Mouse (Mus musculus): ENCODE results near the gene Acss2. TPM values are rescaled to one million over a fixed set of nuclear protein-coding genes. Genes with fewer than 3 reads are reported as not detected.
"Not testable (repeated sequence)": the region's sequence is repeated elsewhere in the genome, so short reads cannot be mapped to it uniquely, and the experiment has no call there.

The Acss2 gene
- polyA plus RNA-seq, 2 experiments = 13.3 to 15.0 TPM

DNA sequence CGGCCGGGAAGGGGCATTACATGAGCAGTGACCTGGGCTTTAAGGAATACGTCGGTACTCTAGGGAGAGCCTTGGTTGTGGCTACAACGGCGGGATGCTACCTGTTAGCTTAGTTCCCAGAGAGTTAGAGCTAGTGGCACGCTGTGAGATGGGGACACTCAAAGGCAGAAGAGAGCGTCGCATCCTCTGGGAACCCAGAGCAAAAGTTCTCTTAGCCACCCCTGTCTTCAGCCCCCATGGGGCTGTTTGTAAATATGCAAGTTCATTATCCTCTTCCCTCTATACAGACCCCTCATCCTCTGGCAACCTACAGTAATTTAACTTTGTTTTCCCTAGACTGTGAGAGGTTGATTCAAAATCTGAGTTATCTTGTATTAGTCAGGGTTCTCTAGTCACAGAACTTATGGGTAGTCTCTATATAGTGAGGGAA lies 75.1 kb downstream of the Acss2 start:
- TF ChIP-seq POLR2A (IDR thresholded peaks at IDR 0.05; ENCODE audit: borderline replicate concordance, extremely low read depth, insufficient read depth, insufficient read length) = no peak; the same call in 1 of the 2 replicates
- Histone ChIP-seq H3K4me1 (ENCODE audit: control insufficient read depth, insufficient read depth, low read length) (peaks cover 9% of the 10 kb centered on the region), H3K9ac (ENCODE audit: low read depth, low read length, severe bottlenecking) (peak overlapping the region; percentile 77), H3K27ac (replicated peaks; ENCODE audit: low read depth, low read length) (no peak overlapping the region), H3K36me3 (ENCODE audit: control insufficient read depth, insufficient read depth, low read length) (no peaks in the 10 kb centered on the region), H3K9me3 (ENCODE audit: control insufficient read depth, low read length) (no peaks in the 10 kb centered on the region), H3K4me2 (replicated peaks; ENCODE audit: low read depth, low read length, severe bottlenecking) (peak overlapping the region; percentile 69), H3K4me3 (replicated peaks; ENCODE audit: low read length) (peak overlapping the region; percentile 57), H3K27me3 (ENCODE audit: control insufficient read depth, insufficient read depth, low read length) (no peaks in the 10 kb centered on the region)
- DNase-seq (ENCODE audit: low spot score) (no peak), ATAC-seq (ENCODE audit: low FRiP score, low read depth) (no peak)
- WGBS = under 1% methylated on average over 9 of the region's 9 CpGs

DNA sequence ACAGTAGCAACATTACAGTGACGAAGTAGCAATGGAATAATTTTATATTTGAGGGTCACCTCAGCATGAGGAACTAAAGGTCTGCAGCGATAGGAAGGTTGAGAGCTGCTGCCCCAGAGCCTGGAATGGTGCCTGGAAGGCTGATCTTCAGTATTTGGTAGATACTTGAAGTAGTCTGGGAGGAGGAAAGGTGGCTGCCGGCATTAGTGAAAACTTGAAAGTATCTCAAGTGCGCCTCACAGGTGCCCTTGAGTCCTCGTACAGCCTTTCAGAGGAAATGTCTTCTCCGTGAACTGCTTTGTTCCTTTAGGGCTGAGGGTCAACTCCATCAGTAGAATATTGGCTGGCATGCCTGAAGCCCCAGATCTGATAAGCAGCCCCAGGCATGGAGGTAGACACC lies 77.8 kb downstream of the Acss2 start:
- Histone ChIP-seq H3K4me2 (replicated peaks; ENCODE audit: low read depth, low read length, severe bottlenecking) (no peak overlapping the region), H3K27me3 (ENCODE audit: control insufficient read depth, insufficient read depth, low read length) (no peaks in the 10 kb centered on the region), H3K36me3 (ENCODE audit: control insufficient read depth, insufficient read depth, low read length) (no peaks in the 10 kb centered on the region), H3K9ac (ENCODE audit: low read depth, low read length, severe bottlenecking) (no peak overlapping the region), H3K4me3 (replicated peaks; ENCODE audit: low read length) (no peak overlapping the region), H3K9me3 (ENCODE audit: control insufficient read depth, low read length) (no peaks in the 10 kb centered on the region), H3K27ac (replicated peaks; ENCODE audit: low read depth, low read length) (no peak overlapping the region), H3K4me1 (ENCODE audit: control insufficient read depth, insufficient read depth, low read length) (peaks cover 9% of the 10 kb centered on the region)
- no peak for ATAC-seq (ENCODE audit: low FRiP score, low read depth)
- no peak for TF ChIP-seq POLR2A (IDR thresholded peaks at IDR 0.05; ENCODE audit: borderline replicate concordance, extremely low read depth, insufficient read depth, insufficient read length)
- DNase-seq (ENCODE audit: low spot score) = no peak
- 85% methylated on average over 6 of the region's 6 CpGs for WGBS

- 64% methylated on average over 3 of the region's 3 CpGs for WGBS
- ATAC-seq (ENCODE audit: low FRiP score, low read depth) (no peak), DNase-seq (ENCODE audit: low spot score) (no peak)
- no peaks in the 10 kb centered on the region for H3K9me3 ChIP-seq (ENCODE audit: control insufficient read depth, low read length)
- no peak for TF ChIP-seq POLR2A (IDR thresholded peaks at IDR 0.05; ENCODE audit: borderline replicate concordance, extremely low read depth, insufficient read depth, insufficient read length)
- no peak overlapping the region for H3K4me2 ChIP-seq (replicated peaks; ENCODE audit: low read depth, low read length, severe bottlenecking)
- no peak overlapping the region for H3K27ac ChIP-seq (replicated peaks; ENCODE audit: low read depth, low read length)
- no peaks in the 10 kb centered on the region for H3K36me3 ChIP-seq (ENCODE audit: control insufficient read depth, insufficient read depth, low read length)
- H3K4me1 ChIP-seq (ENCODE audit: control insufficient read depth, insufficient read depth, low read length) = no peaks in the 10 kb centered on the region
- H3K9ac ChIP-seq (ENCODE audit: low read depth, low read length, severe bottlenecking) = no peak overlapping the region
- no peaks in the 10 kb centered on the region for H3K27me3 ChIP-seq (ENCODE audit: control insufficient read depth, insufficient read depth, low read length)
- no peak overlapping the region for H3K4me3 ChIP-seq (replicated peaks; ENCODE audit: low read length)
Observed at GRCm38 (mm10) chr2:155603707-155604106, 86.0 kb downstream of the Acss2 start.

GRCm38 (mm10) chr2:155604560-155605235 lies 87.0 kb downstream of the Acss2 start:
- no peak overlapping the region for H3K4me2 ChIP-seq (replicated peaks; ENCODE audit: low read depth, low read length, severe bottlenecking)
- no peak for TF ChIP-seq POLR2A (IDR thresholded peaks at IDR 0.05; ENCODE audit: borderline replicate concordance, extremely low read depth, insufficient read depth, insufficient read length)
- no peaks in the 10 kb centered on the region for H3K4me1 ChIP-seq (ENCODE audit: control insufficient read depth, insufficient read depth, low read length)
- no peak overlapping the region for H3K4me3 ChIP-seq (replicated peaks; ENCODE audit: low read length)
- H3K27ac ChIP-seq (replicated peaks; ENCODE audit: low read depth, low read length) = no peak overlapping the region
- no peaks in the 10 kb centered on the region for H3K9me3 ChIP-seq (ENCODE audit: control insufficient read depth, low read length)
- ATAC-seq (ENCODE audit: low FRiP score, low read depth) = no peak
- 27% methylated on average over 10 of the region's 10 CpGs for WGBS
- H3K27me3 ChIP-seq (ENCODE audit: control insufficient read depth, insufficient read depth, low read length) = no peaks in the 10 kb centered on the region
- DNase-seq (ENCODE audit: low spot score) = no peak
- H3K9ac ChIP-seq (ENCODE audit: low read depth, low read length, severe bottlenecking) = no peak overlapping the region
- H3K36me3 ChIP-seq (ENCODE audit: control insufficient read depth, insufficient read depth, low read length) = no peaks in the 10 kb centered on the region

DNA sequence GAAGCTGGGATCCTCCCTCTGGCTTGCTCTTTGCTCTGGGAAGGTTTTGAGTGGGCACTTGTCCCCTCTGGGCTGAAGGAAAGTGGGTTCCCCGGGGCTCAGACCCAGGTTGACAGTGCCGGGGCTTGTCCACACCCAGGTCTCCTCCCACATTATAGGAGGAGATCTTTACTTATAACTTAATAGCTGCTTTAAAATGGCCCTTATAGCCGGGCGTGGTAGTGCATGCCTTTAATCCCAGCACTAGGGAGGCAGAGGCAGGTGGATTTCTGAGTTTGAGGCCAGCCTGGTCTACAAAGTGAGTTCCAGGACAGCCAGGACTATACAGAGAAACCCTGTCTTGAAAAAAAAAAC lies 87.5 kb downstream of the Acss2 start:
- 71% methylated on average over 4 of the region's 4 CpGs for WGBS
- H3K27ac ChIP-seq (replicated peaks; ENCODE audit: low read depth, low read length); H3K4me2 ChIP-seq (replicated peaks; ENCODE audit: low read depth, low read length, severe bottlenecking); H3K27me3 ChIP-seq (ENCODE audit: control insufficient read depth, insufficient read depth, low read length); H3K9ac ChIP-seq (ENCODE audit: low read depth, low read length, severe bottlenecking); DNase-seq (ENCODE audit: low spot score); H3K36me3 ChIP-seq (ENCODE audit: control insufficient read depth, insufficient read depth, low read length); H3K4me1 ChIP-seq (ENCODE audit: control insufficient read depth, insufficient read depth, low read length); H3K9me3 ChIP-seq (ENCODE audit: control insufficient read depth, low read length); H3K4me3 ChIP-seq (replicated peaks; ENCODE audit: low read length); ATAC-seq (ENCODE audit: low FRiP score, low read depth): not testable (repeated sequence)

GRCm38 (mm10) chr2:155606360-155606759 lies 88.6 kb downstream of the Acss2 start:
- Histone ChIP-seq H3K36me3 (ENCODE audit: control insufficient read depth, insufficient read depth, low read length) (no peaks in the 10 kb centered on the region), H3K9me3 (ENCODE audit: control insufficient read depth, low read length) (no peaks in the 10 kb centered on the region), H3K4me3 (replicated peaks; ENCODE audit: low read length) (no peak overlapping the region), H3K27me3 (ENCODE audit: control insufficient read depth, insufficient read depth, low read length) (no peaks in the 10 kb centered on the region), H3K9ac (ENCODE audit: low read depth, low read length, severe bottlenecking) (no peak overlapping the region), H3K4me2 (replicated peaks; ENCODE audit: low read depth, low read length, severe bottlenecking) (no peak overlapping the region), H3K27ac (replicated peaks; ENCODE audit: low read depth, low read length) (no peak overlapping the region), H3K4me1 (ENCODE audit: control insufficient read depth, insufficient read depth, low read length) (no peaks in the 10 kb centered on the region)
- TF ChIP-seq POLR2A (IDR thresholded peaks at IDR 0.05; ENCODE audit: borderline replicate concordance, extremely low read depth, insufficient read depth, insufficient read length) = no peak
- WGBS = 83% methylated on average over 4 of the region's 4 CpGs
- DNase-seq (ENCODE audit: low spot score) (peak; percentile 52), ATAC-seq (ENCODE audit: low FRiP score, low read depth) (peak; percentile 71)
